Mouse (Mus musculus): ENCODE results near the gene Atn1. TPM values are rescaled to one million over a fixed set of nuclear protein-coding genes. Genes with fewer than 3 reads are reported as not detected.
"Not testable (repeated sequence)": the region's sequence is repeated elsewhere in the genome, so short reads cannot be mapped to it uniquely, and the experiment has no call there.

The Atn1 gene
- polyA plus RNA-seq (2017; shearing (Covaris generic)), result 1 to 10 TPM; 3.3 to 5.7 TPM

DNA sequence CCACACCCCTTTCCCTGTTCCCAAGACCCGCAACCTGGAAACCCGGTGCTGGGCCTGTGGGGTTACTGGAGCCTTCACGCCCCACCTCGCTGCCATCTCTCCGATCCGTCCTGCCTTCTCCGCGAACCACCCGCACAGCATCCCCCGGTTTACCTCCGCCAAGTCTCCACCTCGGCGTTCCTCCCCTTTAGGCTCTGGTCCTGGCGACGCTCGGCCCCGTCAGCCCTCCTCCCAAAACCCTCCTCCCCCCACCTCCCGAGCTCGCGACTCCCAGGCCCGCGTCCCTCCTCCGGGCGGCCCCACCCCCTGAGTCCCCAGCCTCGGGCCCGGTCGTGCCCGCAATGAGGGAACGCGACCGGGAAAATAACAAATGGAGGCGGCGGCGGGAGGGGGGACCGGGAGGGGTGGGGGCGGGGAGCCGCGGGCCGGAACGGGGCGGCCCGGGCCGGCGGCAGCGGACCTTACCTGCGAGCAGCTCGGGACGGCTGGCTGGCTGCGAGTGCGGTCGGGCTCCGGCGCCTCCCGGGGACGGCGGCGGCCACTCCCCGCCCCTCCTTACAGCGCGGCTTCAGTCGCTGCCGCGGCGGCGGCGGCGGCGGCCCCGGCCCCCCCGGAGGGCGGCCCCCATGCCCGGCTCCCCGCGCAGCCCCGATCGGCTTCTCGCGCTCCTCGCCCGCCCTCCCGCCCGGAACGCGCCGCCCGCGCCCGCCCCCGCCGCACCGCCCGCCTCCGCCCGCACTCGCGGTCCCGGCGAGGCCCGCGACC is at the start of gene Atn1, which contains the start of gene Gm45234:
Gene Atn1, minus strand, starts transcription at position 694 of the 765 bp plus-strand sequence.
Gene Gm45234, minus strand, starts transcription at position 191 of the 765 bp plus-strand sequence.
- peak; percentile 33 for ATAC-seq

DNA sequence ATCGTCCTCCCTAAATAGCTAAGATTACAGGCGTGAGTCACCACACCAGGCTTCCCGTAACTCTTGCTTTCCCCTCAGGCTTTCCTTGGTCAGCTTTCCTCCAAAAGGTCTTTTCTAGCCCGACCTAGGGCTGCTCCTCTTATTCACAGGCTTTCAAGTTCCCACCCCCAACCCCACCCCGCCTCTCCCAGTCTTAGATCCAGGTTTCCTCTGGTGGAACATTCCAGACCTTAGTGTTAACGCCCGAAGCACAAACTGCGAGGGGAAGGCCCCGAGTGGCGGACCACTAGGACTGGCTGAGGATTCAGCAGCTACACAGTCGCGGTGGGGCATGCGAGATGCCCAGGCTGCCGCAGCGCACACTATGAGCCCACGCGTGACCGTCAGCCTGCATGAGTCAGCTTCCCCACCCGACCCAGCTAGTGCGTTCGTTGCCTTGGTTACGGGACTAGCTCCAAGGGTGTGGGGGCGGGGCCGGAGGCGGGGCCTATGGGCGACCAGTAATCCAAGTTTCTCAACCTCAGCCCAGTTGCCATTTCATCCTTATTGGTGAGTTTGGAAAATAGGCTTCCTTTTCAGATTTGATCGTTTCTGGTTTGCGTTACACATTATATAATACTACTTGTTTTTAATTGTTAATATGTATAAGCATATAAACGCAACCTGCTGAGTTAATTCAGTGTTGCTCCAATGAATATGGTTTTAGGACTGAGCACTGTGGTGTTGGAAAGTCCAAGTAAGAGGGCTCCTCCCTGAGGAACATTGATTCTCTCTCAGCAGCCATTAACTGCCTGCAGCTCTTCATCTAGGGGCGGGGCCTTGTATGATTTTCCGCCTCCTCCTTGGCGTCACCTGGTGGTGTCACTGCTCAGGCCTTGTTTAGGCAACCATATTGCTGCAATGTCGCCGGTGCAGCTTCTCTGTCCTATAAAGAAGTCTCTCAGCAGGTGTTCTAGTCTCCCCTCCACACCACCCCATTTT is 49.3 kb upstream of the Atn1 start:
- ATAC-seq, result peak; percentile 75

DNA sequence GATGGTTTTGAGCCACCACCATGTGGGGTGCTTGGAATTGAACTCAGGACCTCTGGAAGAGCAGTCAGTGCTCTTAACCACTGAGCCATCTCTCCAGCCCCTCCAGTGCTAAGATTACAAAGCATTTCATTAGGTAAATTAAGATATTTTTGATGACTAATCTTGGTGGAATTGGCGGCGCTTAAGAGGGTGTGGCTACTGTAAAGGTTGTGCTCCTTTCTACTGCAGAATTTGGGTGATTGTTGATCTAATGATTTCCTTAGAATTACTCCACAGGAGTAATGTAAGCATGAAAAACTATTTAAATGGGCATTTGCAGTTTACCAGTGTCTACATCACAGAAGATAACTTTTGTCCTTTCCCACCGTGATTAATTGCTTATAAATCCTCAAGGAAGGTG is 48.0 kb upstream of the Atn1 start:
- no peak for ATAC-seq

DNA sequence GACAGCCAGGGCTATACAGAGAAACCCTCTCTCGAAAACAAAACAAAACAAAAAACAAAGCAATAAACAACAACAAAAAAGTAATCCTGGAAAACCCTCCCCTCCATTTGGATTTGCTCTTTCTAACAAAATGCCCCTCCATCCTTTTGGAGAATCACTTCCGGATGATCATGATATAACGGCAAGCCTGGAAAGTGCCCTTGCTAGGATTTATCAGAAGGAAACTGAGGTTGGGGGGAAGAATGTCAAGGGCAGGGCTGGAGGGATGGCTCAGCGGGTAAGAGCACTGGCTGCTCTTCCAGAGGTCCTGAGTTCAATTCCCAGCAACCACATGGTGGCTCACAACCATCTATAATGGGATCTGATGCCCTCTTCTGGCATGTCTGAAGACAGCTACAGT is 47.4 kb upstream of the Atn1 start:
- not testable (repeated sequence) for ATAC-seq

DNA sequence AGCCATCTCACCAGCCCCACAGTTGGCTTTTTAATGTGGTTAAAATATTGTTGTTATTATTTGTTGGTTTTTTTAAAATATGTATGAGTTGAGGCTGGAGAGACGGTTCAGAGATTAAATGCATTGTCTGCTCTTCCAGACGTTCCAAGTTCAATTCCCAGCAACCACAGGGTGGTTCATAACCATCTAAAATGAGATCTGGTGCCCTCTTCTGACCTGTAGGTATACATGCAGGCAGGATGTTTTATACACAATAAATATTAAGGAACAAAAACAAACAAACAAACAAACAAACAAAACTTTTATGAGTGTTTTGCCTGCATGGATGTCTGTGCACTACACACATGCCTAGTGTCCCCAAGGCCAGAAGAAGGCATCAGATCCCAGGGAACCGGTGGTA is 46.7 kb upstream of the Atn1 start:
- no peak for ATAC-seq

DNA sequence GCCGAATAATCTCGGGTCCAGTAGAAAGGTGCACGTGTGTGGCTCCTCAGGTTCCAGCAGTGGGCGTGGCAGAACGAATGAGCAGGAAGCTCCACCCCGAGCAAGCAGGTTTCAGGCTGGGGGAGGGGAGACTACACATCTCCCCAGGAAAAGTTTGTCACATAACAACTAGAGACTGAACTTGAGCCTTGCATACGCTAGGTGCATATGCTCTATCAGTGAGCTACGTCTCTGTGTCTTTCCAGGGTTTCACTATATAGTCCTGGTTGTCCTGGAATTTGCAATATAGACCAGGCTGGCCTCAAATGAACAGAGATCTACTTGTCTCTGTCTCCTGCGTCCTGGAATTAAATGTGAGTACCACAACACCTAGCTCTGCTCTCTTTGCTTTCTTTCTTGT is 46.1 kb upstream of the Atn1 start:
- not testable (repeated sequence) for ATAC-seq

DNA sequence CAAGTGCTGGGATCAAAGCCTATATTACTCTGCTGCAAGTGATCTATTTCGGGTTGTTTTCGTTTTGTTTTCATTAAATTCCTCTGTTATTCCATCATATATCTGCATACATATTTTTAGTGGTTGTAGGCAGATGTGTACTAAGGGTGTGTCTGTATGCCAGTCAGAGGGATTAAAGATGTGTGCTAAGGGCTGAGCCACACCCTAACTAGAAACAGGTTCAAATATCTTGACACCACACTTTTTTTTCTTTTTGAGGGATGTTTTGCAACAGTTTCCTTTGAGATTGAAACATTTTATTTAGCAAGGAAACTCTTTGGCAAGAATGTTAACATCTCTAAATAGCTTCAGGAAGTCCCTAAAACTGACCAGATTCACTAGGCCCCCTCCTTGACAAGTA is 39.9 kb upstream of the Atn1 start:
- ATAC-seq, result no peak

DNA sequence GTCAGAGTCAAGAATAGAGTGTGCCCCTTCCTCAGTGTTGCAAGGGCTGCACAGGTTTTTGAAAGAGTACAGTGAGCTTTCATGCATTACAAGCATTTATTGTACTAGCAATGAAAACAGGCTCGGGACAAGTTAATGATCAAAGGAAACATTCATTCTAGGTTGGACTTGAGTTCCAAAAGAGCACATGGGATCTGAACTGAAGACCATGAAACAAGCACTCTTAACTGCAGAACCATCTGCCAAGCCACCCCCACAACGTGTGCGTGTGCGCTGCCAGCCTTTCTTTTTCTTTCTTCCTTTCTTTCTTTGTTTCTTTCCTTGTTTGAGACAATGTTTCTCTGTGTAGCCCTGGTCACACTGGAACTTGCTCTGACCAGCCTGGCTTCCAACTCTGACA is 39.5 kb upstream of the Atn1 start:
- ATAC-seq, result no peak

DNA sequence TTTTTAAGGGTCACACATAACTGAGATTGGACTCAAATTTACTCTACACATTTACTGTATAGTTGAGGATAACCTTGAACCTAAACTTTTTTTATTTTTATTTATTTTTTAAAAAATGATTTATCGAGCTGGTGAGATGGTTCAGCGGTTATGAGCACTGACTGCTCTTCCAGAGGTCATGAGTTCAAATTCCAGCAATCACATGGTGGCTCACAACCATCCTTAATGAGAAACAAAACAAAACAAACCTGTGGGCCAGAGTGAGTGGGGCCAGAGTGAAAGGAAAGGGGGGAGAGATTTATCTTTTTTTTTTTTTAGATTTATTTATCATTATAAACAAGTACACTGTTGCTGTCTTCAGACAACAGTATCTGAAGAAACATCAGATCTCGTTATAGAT is 35.6 kb upstream of the Atn1 start:
- ATAC-seq, result no peak

DNA sequence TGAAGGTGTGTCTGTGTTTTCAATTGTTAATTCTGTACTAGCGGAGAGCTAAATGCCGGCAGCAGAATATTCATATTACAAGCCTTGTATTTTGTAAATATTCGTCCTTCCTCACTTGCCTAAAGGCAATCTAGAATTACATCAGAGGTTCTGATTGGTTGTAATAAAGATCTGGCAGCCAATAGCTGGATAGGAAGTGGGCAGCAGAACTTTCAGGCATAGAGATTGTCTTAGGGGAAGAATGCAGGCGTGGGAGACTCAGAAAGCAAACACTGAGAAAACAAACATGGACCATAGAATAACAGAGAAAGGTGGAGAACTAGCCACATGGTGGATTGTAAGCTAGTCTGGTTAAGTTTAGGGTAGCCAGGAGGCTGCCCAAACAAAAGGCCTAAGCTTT is 33.8 kb upstream of the Atn1 start:
- ATAC-seq, result no peak

DNA sequence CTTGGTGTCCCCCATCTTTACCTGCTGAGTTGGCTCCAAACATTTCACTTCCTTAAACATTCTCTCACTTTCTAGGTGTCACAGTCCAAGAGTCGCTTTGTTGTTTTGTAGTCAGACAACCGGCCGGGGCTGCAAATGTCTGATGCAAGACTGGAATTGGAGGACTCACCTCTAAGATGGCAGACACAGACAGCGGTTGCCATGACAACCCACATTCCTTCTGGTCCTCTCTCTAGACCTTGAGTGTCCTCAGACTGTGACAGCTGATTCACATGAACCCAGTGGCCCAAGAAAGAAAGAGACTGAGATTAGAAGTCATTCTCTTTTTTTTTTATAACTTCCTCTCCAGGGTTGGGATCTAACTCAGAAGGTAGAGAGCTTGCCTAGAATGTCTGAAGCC is 33.2 kb upstream of the Atn1 start:
- ATAC-seq, result no peak

DNA sequence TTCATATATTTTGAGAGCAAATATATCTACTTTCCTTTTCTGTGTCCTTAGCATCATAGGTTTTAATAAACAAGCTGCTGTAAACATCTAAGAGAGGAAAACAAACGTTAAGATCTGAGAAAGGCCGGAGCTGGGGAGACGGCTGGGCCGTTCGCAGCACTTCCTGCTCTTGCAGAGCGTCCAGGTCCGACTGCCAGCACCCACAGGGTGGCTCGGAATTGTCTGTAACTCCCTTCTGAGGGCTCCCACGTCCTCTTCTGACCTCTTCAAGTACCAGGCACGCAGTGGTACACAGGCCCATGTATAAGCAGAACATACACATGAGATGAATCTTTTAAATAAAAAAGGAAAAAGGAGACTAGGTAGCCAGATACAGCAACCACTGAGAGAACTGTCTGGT is 31.4 kb upstream of the Atn1 start:
- no peak for ATAC-seq

DNA sequence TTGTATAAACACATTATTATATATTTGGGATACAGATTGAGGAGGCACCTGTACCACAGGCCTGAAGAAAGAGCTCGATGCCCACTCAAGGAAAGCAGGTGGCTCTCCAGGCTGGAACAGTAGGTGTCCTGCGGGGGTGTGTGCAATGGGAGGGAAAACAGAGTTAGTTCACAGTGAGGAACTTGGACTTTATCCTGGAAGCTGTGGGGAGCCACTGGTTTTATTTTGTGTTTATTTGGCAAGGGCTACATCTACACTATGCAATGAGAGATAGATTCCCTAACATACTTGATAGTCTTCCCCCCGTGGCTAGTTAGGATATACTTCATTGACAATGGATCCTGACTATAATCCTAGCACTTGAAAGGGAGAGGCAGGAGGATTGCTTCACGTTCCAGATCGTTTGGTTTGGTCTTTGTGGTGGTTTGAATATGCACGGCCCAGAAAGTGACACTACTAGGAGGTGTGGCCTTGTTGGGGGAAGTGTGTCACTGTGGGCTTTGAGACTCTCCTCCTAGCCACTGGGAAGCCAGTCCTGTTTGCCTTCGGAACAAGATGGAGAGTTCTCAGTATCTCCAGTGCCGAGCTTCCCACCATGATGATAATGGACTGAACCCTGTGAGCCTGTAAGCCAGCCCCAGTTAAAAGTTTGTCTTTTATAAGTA is 30.6 kb upstream of the Atn1 start:
- no peak for ATAC-seq

DNA sequence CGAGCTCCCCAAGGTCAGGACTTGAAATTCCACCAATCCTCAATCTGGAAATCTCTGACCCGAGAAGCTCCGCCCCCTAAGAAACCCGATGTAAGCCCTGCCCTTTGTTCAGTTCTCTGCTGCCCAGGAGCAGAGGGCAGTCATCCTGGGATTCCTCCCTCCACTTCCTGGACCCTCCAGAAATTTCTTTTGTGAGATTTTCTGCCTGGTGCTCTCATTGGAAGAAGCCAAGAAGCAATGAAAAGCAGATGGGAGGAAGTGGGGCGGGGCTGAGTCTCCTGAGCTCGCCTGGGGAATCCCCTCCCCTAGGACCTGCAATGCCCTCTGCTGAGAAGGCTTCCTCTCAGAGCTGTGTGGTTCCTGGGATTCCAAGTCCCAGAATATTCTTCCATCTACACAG is 26.1 kb upstream of the Atn1 start:
- peak; percentile 63 for ATAC-seq

DNA sequence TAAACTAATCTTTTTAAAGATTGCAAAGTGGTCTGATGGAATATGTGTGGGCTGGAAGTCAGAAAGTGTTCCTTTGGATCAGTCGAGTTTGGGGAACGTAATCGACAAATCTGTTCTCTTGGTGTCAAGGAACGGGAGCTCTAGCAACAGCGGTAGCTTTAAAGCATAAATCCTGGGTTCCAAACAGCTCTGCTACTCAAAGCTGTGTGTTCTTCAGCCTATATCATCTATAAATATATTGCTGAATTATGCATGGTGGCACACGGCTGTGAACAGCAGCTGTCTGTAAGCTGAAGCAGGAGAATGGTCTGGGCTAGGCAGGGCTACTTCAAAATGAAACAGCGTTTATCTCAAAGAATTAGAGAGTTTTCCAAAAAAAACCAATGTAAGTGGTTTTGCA is 24.6 kb upstream of the Atn1 start:
- ATAC-seq, result no peak

DNA sequence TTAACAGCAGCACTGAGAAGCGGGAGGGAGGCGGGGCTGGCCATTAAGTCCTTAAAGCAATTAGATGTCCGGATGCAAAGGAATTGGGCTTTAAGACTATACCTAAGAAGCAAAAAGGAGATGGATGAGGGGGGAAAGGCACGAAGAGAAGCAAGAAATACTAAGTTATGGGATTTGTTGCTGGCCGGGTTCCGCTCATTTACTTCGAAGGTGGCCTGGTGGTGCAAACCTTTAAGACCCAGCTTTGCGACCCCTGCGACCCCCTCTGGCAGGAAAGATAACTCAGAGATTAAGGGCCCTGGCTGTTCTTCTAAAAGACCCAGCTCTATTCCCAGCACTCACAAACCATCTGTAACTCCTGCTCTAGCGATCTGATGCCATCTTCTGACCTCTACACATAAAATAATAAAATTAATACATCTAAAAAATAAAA is 23.7 kb upstream of the Atn1 start:
- peak; percentile 23 for ATAC-seq

DNA sequence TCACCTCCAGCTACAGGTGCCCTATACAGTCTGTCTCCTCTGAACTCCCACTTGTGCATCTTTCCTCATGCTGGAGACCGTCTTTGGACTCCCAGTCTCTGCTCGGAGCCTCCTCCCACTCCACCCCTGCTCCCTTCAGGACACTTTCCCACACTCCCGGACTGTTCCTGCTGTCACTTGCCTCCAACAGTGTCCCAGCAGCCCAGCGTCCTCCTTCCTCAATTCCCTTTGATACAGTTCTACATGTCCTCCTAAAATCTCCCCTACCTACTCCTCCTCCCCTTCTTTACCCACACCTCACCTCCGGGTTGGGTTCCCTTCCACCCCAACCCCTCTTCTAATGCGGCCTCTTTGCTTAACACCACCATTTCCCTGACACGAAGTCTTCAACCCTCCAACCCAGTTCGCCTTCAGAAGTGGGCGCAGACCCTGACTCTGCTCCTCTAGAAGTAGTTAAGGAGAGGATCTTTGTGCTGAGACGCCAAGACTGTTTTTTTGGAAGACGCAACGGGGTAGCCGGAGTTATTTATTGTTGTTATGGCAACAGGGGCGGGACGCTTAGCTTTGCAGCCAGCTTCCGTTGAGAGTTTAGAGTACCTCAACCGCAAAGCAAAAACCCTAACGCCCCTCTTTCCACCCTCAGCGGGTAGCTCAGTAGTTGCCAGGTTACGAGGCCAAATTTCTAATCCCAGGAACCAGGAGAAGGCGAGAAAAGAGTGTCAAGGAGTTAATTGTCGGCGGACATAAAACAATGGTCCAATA is 23.1 kb upstream of the Atn1 start, which contains the start of gene Lrrc23:
Gene Lrrc23, minus strand, starts transcription at position 506 of the 762 bp plus-strand sequence.
- ATAC-seq, result peak; percentile 92

DNA sequence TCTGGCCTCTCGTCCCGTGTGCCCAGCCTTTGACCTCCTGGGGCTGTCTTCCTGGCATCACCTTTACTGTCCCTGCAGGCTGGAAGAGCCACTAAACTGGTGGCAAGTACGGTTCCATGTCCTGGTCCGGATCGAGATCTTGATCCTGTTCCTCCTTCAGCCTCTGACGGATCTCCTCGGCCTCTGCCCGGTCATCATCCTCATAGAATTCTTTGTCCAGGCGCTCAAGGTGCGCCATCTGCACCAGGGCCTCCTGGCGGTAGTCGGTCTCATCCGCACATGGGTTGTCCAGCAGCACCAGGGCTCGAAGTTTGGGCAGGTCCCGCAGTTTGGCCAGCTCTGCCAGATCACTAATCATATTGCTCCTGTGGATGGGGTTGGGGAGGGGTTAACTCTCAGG is 14.2 kb upstream of the Atn1 start:
- no peak for ATAC-seq

DNA sequence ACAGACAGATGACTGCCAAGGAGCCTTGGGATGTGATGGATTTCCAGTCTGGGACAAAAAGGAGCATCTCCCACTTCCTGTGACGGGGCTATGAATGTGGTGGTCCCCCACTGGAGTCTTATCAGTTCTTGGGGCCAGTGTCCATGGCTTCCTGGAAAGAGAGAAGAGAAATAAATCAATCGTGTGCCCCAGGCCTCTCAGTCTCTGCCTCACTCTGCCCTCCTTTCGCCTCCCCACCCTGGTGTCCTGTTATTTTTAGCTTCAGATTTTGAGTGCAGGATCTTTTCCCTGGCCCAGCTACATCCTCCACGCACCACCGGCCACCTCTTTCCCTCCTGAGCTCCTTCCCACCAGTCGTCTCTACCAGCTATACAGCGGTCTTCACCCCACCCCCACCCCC is 13.7 kb upstream of the Atn1 start:
- no peak for ATAC-seq

DNA sequence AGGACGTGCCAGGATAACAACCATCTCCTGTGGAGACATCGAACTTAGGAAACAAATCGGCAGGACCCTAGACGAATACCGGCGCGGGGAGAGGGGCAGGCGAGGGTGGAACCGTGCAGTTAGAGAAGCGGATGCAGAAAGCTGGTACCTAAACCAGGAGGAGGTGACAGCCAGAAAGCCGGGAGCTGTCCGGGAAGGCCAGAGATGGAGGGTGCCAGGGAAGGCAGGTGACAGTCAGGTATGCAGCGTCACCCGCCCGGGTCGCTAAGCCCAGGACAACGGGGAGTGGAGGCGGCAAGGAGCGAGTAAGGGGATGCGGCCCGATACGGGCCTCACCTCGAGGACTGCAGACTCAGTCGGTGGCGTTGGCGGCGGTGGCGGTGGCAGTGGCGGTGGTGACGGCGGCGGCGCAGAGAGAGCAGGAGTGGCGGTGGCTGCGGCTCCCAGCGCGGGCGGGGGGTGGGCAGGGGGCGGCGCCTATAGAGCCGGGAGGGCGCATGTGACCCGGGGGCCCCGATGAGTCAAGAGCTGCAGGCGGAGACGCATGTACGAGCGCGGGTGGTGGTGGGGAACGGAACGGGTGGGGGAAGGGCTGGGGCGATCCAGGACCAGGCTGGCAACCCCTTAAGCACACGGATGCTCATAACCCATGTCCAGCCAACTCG is 12.9 kb upstream of the Atn1 start, which contains the start of gene Eno2:
Gene Eno2, minus strand, starts transcription at position 573 of the 665 bp plus-strand sequence.
- ATAC-seq, result peak; percentile 60

DNA sequence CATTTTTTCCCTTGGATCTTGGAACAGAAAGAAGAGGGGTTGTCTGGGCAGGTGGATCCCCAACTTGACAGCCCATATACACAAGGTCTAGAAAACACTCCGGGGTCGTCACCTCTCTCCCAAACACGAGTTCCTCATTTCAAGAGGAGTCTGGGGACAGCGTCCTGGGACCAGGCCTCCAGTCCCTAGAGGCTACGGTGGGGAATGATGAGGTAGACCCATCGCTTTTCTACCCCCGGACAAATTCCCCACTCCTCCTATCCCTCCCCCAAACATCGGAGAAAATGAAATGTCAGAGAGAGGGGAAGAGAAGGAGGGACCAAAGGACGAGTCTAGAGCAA is 12.3 kb upstream of the Atn1 start:
- peak; percentile 12 for ATAC-seq

Measured in activated CD4-positive, CD25-positive, alpha-beta regulatory T cell, adult 4 months (primary cell).